Mouse (Mus musculus) testis, adult 2 months (tissue): ENCODE data around the gene 2810006K23Rik.

ENCODE experiments used
- CTCF ChIP-seq: fragments of 200-500 bp; IDR thresholded peaks from 2 replicates; pipeline ENCODE4 v1.5.1; 2012; ENCODE audit warnings: low read depth, mild to moderate bottlenecking, inconsistent platforms, low read length, moderate library complexity; ENCODE audit not compliant: control insufficient read depth, insufficient read depth, insufficient replicate concordance
- POLR2A ChIP-seq: fragments of 200-500 bp; IDR thresholded peaks from 2 replicates; pipeline ENCODE4 v1.6.1; 2012; ENCODE audit warnings: low read depth, mild to moderate bottlenecking, inconsistent platforms, low read length, moderate library complexity; ENCODE audit not compliant: control insufficient read depth

GRCm38 (mm10) chr5:124337909-124338308 is 10.0 kb downstream of the 2810006K23Rik start:
- TF ChIP-seq CTCF (no peak), POLR2A (no peak)
